Mouse (Mus musculus) stomach, embryonic 14.5 days (tissue): Measurements from ENCODE around the gene Wwox. TPM values are rescaled to one million over a fixed set of nuclear protein-coding genes. Genes with fewer than 3 reads are reported as not detected.

Experiments
- ATAC-seq: fragments of 200-750 bp; cut with Nextera tagmentation; 2 replicates; pipeline ENCODE4 v1.8.0; 2017; ENCODE audit warnings: low read depth, moderate TSS enrichment; ENCODE audit not compliant: insufficient number of reproducible peaks, insufficient read depth, low FRiP score
- H3K27ac ChIP-seq: fragments of 300-500 bp; sonication (generic); 2 replicates; pipeline ENCODE4 v1.5.1; 2014; ENCODE audit warnings: mild to moderate bottlenecking, low read length, moderate library complexity, mixed read lengths
- H3K27me3 ChIP-seq: fragments of 300-500 bp; sonication (generic); 2 replicates; pipeline ENCODE4 v1.6.1; 2014; ENCODE audit warnings: low read length, control low read depth, mixed read lengths; ENCODE audit not compliant: control insufficient read depth, insufficient read depth
- H3K36me3 ChIP-seq: fragments of 300-500 bp; sonication (generic); 2 replicates; pipeline ENCODE4 v1.6.1; 2014; ENCODE audit warnings: mild to moderate bottlenecking, control low read depth, low read length, moderate library complexity, mixed read lengths; ENCODE audit not compliant: control insufficient read depth, insufficient read depth
- H3K4me1 ChIP-seq: fragments of 300-500 bp; sonication (generic); 2 replicates; pipeline ENCODE4 v1.6.1; 2014; ENCODE audit warnings: low read length, control low read depth, mixed read lengths; ENCODE audit not compliant: control insufficient read depth, insufficient read depth
- H3K4me2 ChIP-seq: fragments of 300-500 bp; sonication (generic); replicated peaks from 2 replicates; pipeline ENCODE4 v1.6.1; 2014; ENCODE audit warnings: low read depth, low read length, control low read depth
- H3K4me3 ChIP-seq: fragments of 300-500 bp; sonication (generic); 2 replicates; pipeline ENCODE4 v1.5.1; 2014; ENCODE audit warnings: low read depth, low read length, control low read depth
- H3K9ac ChIP-seq: fragments of 300-500 bp; sonication (generic); replicated peaks from 2 replicates; pipeline ENCODE4 v1.6.1; 2014; ENCODE audit warnings: low read depth, mild to moderate bottlenecking, control low read depth, low read length, moderate library complexity, mixed read lengths
- H3K9me3 ChIP-seq: fragments of 300-500 bp; sonication (generic); 2 replicates; pipeline ENCODE4 v1.6.1; 2016; ENCODE audit warnings: low read depth, low read length, control low read depth; ENCODE audit not compliant: control insufficient read depth
- WGBS: fragments of 180-500 bp; shearing (Covaris S2); extraction: QIAGEN DNeasy Blood & Tissue Kit; methylation state at CpG from one replicate; pipeline ENCODE4 v1.1.7; 2014; 5-methylcytosine and 5-hydroxymethylcytosine counted together
- polyA plus RNA-seq: library from polyadenylated mRNA; unstranded; fragments of >200 nt; fragmentation: Nextera tagmentation; extraction: Ambion mirVana; gene quantifications from 2 replicates; pipeline ENCODE4 v1.2.1, GENCODE M21; 2014

The Wwox gene
- polyA plus RNA-seq, 1 experiment from 2014 or later: 15.4 TPM

- no peaks in the 10 kb centered on the region for H3K9me3 ChIP-seq
- H3K27me3 ChIP-seq: no peaks in the 10 kb centered on the region
- no peak overlapping the region for H3K9ac ChIP-seq
- H3K4me2 ChIP-seq: no peak overlapping the region
- WGBS: 77% methylated on average over 13 of the region's 13 CpGs
- no peaks in the 10 kb centered on the region for H3K36me3 ChIP-seq
- no peak overlapping the region for H3K27ac ChIP-seq
- H3K4me3 ChIP-seq: no peak overlapping the region
- 0 out of 2 replicates have a peak, but pooled peaks cover 2% of the 10 kb centered on the region for H3K4me1 ChIP-seq
- no peak for ATAC-seq
Measured at GRCm38 (mm10) chr8:115186121-115186811, 746.8 kb downstream of the Wwox start.

GRCm38 (mm10) chr8:115186882-115187281 lies 747.4 kb downstream of the Wwox start:
- WGBS: 13% methylated on average over 2 of the region's 2 CpGs
- H3K4me2 ChIP-seq: no peak overlapping the region
- no peak for ATAC-seq
- no peaks in the 10 kb centered on the region for H3K27me3 ChIP-seq
- 0 out of 2 replicates have a peak, but pooled peaks cover 2% of the 10 kb centered on the region for H3K4me1 ChIP-seq
- H3K9me3 ChIP-seq: no peaks in the 10 kb centered on the region
- H3K36me3 ChIP-seq: no peaks in the 10 kb centered on the region
- no peak overlapping the region for H3K27ac ChIP-seq
- no peak overlapping the region for H3K4me3 ChIP-seq
- H3K9ac ChIP-seq: no peak overlapping the region

- Histone ChIP-seq H3K9me3 (no peaks in the 10 kb centered on the region), H3K36me3 (no peaks in the 10 kb centered on the region), H3K27ac (no peak overlapping the region), H3K4me2 (no peak overlapping the region), H3K9ac (no peak overlapping the region), H3K27me3 (no peaks in the 10 kb centered on the region), H3K4me3 (no peak overlapping the region), H3K4me1 (0 out of 2 replicates have a peak, but pooled peaks cover 2% of the 10 kb centered on the region)
- 89% methylated on average over 4 of the region's 4 CpGs for WGBS
- no peak for ATAC-seq
Measured at GRCm38 (mm10) chr8:115188446-115188845, 749.0 kb downstream of the Wwox start.

- Histone ChIP-seq H3K4me1 (0 out of 2 replicates have a peak, but pooled peaks cover 2% of the 10 kb centered on the region), H3K4me3 (no peak overlapping the region), H3K27me3 (no peaks in the 10 kb centered on the region), H3K36me3 (no peaks in the 10 kb centered on the region), H3K4me2 (no peak overlapping the region), H3K9ac (no peak overlapping the region), H3K9me3 (no peaks in the 10 kb centered on the region), H3K27ac (no peak overlapping the region)
- no peak for ATAC-seq
- 71% methylated on average over 11 of the region's 11 CpGs for WGBS
Measured at GRCm38 (mm10) chr8:115189836-115190235, 750.4 kb downstream of the Wwox start.

GRCm38 (mm10) chr8:115193767-115194166 lies 754.3 kb downstream of the Wwox start:
- Histone ChIP-seq H3K4me3 (no peak overlapping the region), H3K9me3 (no peaks in the 10 kb centered on the region), H3K36me3 (no peaks in the 10 kb centered on the region), H3K27ac (no peak overlapping the region), H3K27me3 (no peaks in the 10 kb centered on the region), H3K4me1 (no peaks in the 10 kb centered on the region), H3K4me2 (no peak overlapping the region), H3K9ac (no peak overlapping the region)
- ATAC-seq: no peak
- WGBS: 63% methylated on average over 2 of the region's 2 CpGs

- Histone ChIP-seq H3K4me1 (no peaks in the 10 kb centered on the region), H3K4me3 (no peak overlapping the region), H3K4me2 (no peak overlapping the region), H3K36me3 (no peaks in the 10 kb centered on the region), H3K9ac (no peak overlapping the region), H3K9me3 (no peaks in the 10 kb centered on the region), H3K27ac (no peak overlapping the region), H3K27me3 (peaks cover 3% of the 10 kb centered on the region; the same call in 1 of the 2 replicates)
- 89% methylated on average over 10 of the region's 10 CpGs for WGBS
- ATAC-seq: no peak
Measured at GRCm38 (mm10) chr8:115195334-115195733, 755.9 kb downstream of the Wwox start.

GRCm38 (mm10) chr8:115196859-115197258 lies 757.4 kb downstream of the Wwox start:
- no peak overlapping the region for H3K27ac ChIP-seq
- no peak for ATAC-seq

GRCm38 (mm10) chr8:115199204-115199603 lies 759.7 kb downstream of the Wwox start:
- peaks cover 3% of the 10 kb centered on the region; the same call in 1 of the 2 replicates for H3K27me3 ChIP-seq
- no peak for ATAC-seq
- no peak overlapping the region for H3K27ac ChIP-seq
- H3K9ac ChIP-seq: no peak overlapping the region
- H3K36me3 ChIP-seq: no peaks in the 10 kb centered on the region
- no peaks in the 10 kb centered on the region for H3K9me3 ChIP-seq
- no peak overlapping the region for H3K4me3 ChIP-seq
- H3K4me1 ChIP-seq: no peaks in the 10 kb centered on the region
- WGBS: 31% methylated on average over 4 of the region's 4 CpGs
- H3K4me2 ChIP-seq: no peak overlapping the region

More at GRCm38 (mm10) chr8:115196859-115197258, 757.4 kb downstream of the Wwox start:
- peaks cover 3% of the 10 kb centered on the region; the same call in 1 of the 2 replicates for H3K27me3 ChIP-seq
- no peak overlapping the region for H3K9ac ChIP-seq
- no peaks in the 10 kb centered on the region for H3K9me3 ChIP-seq
- H3K4me2 ChIP-seq: no peak overlapping the region
- WGBS: 67% methylated on average over 2 of the region's 2 CpGs
- no peaks in the 10 kb centered on the region for H3K36me3 ChIP-seq
- no peak overlapping the region for H3K4me3 ChIP-seq
- H3K4me1 ChIP-seq: no peaks in the 10 kb centered on the region
